Mouse (Mus musculus) midbrain, embryonic 14.5 days (tissue): ENCODE measurements at regions not wholly inside any gene's neighbourhood (a gene's known extent, or its start where the extent isn't known, plus 50 kb on each side); places are given as distances from the start of the nearest gene placed in this dataset.
A peak's percentile ranks its signal among the peaks of the same experiment; 100 is the strongest.

Experiments
- ATAC-seq: fragments of 200-750 bp; cut with Nextera tagmentation; 2 replicates; pipeline ENCODE4 v1.8.0; 2017; ENCODE audit warnings: moderate number of reproducible peaks, moderate library complexity; ENCODE audit not compliant: low FRiP score, low TSS enrichment
- DNase-seq: peaks from one replicate; pipeline ENCODE4 v3.0.0-alpha.2; 2015
- H3K27ac ChIP-seq: fragments of 300-500 bp; sonication (generic); replicated peaks from 2 replicates; pipeline ENCODE4 v1.5.1; 2014; ENCODE audit warnings: mild to moderate bottlenecking, low read depth, low read length, moderate library complexity
- H3K27me3 ChIP-seq: fragments of 300-500 bp; sonication (generic); 2 replicates; pipeline ENCODE4 v1.6.1; 2014; ENCODE audit warnings: low read length, control low read depth, mixed read lengths; ENCODE audit not compliant: control insufficient read depth, insufficient read depth
- H3K36me3 ChIP-seq: fragments of 300-500 bp; sonication (generic); 2 replicates; pipeline ENCODE4 v1.6.1; 2014; ENCODE audit warnings: low read length, control low read depth; ENCODE audit not compliant: control insufficient read depth, insufficient read depth
- H3K4me1 ChIP-seq: fragments of 300-500 bp; sonication (generic); 2 replicates; pipeline ENCODE4 v1.6.1; 2014; ENCODE audit warnings: mild to moderate bottlenecking, antibody characterized with exemption, low read length, control low read depth; ENCODE audit not compliant: control insufficient read depth, insufficient read depth
- H3K4me2 ChIP-seq: fragments of 300-500 bp; sonication (generic); 2 replicates; pipeline ENCODE4 v1.6.1; 2014; ENCODE audit warnings: mild to moderate bottlenecking, low read length, moderate library complexity
- H3K4me3 ChIP-seq: fragments of 300-500 bp; sonication (generic); replicated peaks from 2 replicates; pipeline ENCODE4 v1.5.1; 2014; ENCODE audit warnings: low read depth, low read length
- H3K9ac ChIP-seq: fragments of 300-500 bp; sonication (generic); replicated peaks from 2 replicates; pipeline ENCODE4 v1.6.1; 2014; ENCODE audit warnings: mild to moderate bottlenecking, low read length, moderate library complexity
- H3K9me3 ChIP-seq: fragments of 300-500 bp; sonication (generic); 2 replicates; pipeline ENCODE4 v1.6.1; 2016; ENCODE audit warnings: low read length, control low read depth, mixed read lengths; ENCODE audit not compliant: control insufficient read depth
- WGBS: fragments of 180-500 bp; shearing (Covaris S2); extraction: QIAGEN DNeasy Blood & Tissue Kit; methylation state at CpG from one replicate; pipeline ENCODE4 v1.1.7; 2014; 5-methylcytosine and 5-hydroxymethylcytosine counted together

DNA sequence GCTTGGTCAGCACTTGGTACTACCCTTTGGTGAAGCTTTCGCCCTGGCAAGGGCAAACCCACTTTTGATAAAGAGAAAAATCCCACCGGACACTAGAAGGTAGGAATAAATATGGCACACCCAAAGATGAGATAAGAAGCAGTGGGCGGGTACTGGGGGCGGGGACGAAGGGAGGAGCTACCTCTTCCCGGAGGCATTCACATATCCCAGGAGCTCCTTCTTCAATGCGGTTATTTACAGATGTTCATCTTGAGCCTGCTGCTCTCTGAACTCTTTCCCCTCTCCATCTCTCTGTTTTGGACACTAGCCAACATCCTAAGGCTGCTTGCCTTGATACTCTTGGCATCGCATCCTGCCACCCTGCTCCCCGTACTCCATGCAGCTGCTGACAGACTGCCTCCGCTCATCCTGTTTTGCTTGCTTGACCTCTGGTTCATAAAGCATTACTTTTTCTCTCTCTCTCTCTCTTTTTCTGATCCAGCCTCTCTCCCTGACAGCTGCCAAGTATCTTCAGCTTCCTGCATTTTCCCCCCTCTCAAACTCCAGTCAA lies 104.2 kb upstream of the Mon1b start:
- Histone ChIP-seq H3K9ac (no peak overlapping the region), H3K4me2 (no peak overlapping the region), H3K27me3 (no peaks in the 10 kb centered on the region), H3K27ac (no peak overlapping the region), H3K4me1 (no peaks in the 10 kb centered on the region), H3K9me3 (no peaks in the 10 kb centered on the region), H3K4me3 (no peak overlapping the region), H3K36me3 (no peaks in the 10 kb centered on the region)
- WGBS, result 73% methylated on average over 10 of the region's 10 CpGs
- peak; percentile 48 for DNase-seq
- ATAC-seq, result no peak

DNA sequence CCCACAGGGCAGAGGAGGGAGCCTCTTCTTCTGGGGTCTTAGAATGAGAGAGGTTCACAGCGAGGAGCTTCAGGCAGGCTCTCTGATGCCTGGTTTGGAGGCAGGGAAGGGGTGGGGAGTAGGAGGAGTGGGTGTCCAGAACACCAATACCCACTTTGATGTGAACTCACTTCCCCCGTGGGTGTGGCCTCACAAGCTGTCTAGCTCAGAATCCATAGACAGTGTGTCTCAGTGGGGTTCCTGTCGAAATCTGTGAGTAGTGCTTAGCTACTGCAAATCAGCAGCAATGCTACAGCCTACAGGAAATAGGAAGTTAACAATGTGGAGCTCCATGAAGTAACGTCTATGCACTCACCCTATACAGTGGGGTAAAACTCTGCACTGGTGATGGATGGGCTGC lies 102.5 kb upstream of the Mon1b start:
- Histone ChIP-seq H3K4me1 (no peaks in the 10 kb centered on the region), H3K4me3 (no peak overlapping the region), H3K27me3 (no peaks in the 10 kb centered on the region), H3K9ac (no peak overlapping the region), H3K27ac (no peak overlapping the region), H3K36me3 (no peaks in the 10 kb centered on the region), H3K4me2 (no peak overlapping the region), H3K9me3 (no peaks in the 10 kb centered on the region)
- ATAC-seq (no peak), DNase-seq (no peak)
- WGBS, result 54% methylated on average over 4 of the region's 4 CpGs

DNA sequence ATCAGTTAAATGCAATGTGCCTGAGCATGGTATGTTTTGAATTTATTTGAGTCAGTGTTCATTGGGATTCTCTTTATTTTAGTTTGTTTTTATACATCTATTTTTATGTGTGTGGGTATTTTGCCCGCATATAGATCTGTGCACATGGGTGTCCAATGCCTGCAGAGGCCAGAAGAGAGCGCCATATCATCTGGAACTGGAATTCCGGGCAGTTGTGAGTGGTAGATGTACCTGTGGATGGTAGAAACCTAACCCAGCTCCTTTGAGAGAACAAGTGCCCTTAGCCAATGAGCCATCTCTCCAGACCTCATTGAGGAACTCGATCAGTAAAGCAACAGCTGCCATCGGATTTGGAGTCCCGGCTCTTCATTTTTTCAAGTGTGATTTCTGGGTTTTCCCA lies 94.0 kb upstream of the Mon1b start:
- DNase-seq, result no peak

DNA sequence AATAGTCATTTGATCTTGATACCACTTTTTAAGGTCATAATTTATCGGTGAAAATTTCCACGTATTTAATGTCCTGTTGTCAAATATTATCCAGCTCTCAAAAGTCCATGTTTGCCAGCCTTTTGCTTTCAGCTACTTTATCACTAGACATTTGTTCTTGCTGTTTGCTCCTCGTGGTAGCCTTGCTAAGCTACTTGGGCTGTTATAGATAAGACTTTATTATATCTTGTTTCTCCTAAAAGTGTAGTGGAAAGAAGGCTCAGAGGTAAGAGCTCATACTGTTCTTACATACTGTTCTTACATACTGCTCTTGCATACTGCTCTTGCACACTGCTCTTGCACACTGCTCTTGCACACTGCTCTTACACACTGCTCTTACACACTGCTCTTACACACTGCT lies 93.3 kb upstream of the Mon1b start:
- H3K4me1 ChIP-seq, result no peaks in the 10 kb centered on the region
- H3K36me3 ChIP-seq, result no peaks in the 10 kb centered on the region
- no peaks in the 10 kb centered on the region for H3K9me3 ChIP-seq
- no peak overlapping the region for H3K9ac ChIP-seq
- DNase-seq, result no peak
- no peaks in the 10 kb centered on the region for H3K27me3 ChIP-seq
- no peak overlapping the region for H3K4me3 ChIP-seq
- no peak overlapping the region for H3K4me2 ChIP-seq
- no peak for ATAC-seq
- 85% methylated on average over 3 of the region's 3 CpGs for WGBS
- H3K27ac ChIP-seq, result no peak overlapping the region

More for the DNA sequence above, 94.0 kb upstream of the Mon1b start:
- no peak overlapping the region for H3K4me3 ChIP-seq
- WGBS, result 88% methylated on average over 6 of the region's 6 CpGs
- no peak overlapping the region for H3K27ac ChIP-seq
- no peaks in the 10 kb centered on the region for H3K27me3 ChIP-seq
- no peak overlapping the region for H3K9ac ChIP-seq
- no peak overlapping the region for H3K4me2 ChIP-seq
- H3K36me3 ChIP-seq, result no peaks in the 10 kb centered on the region
- ATAC-seq, result no peak
- H3K4me1 ChIP-seq, result no peaks in the 10 kb centered on the region
- H3K9me3 ChIP-seq, result no peaks in the 10 kb centered on the region

DNA sequence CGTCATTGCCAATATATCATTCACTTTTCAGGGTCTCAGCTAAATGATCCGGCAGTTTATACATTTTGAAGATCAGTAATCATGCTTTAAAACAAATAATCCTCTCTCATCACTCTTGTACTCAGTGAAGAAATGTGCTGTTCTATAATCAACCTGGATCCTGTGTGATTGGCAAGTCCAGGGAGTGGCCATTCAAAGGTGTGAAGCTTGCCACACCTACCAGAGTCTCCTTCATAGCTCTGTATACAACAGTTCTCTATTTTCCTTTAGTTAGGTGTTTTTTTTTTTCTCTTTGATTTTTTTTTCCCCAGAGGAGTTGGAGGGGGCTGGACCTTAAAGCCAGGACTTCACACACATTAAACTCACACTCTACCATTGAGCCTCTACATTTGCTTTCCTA lies 92.7 kb upstream of the Mon1b start:
- 94% methylated on average over 2 of the region's 2 CpGs for WGBS
- no peak overlapping the region for H3K9ac ChIP-seq
- no peaks in the 10 kb centered on the region for H3K4me1 ChIP-seq
- ATAC-seq (no peak), DNase-seq (no peak)
- no peaks in the 10 kb centered on the region for H3K36me3 ChIP-seq
- no peaks in the 10 kb centered on the region for H3K9me3 ChIP-seq
- no peaks in the 10 kb centered on the region for H3K27me3 ChIP-seq
- H3K27ac ChIP-seq, result no peak overlapping the region
- no peak overlapping the region for H3K4me3 ChIP-seq
- no peak overlapping the region for H3K4me2 ChIP-seq

DNA sequence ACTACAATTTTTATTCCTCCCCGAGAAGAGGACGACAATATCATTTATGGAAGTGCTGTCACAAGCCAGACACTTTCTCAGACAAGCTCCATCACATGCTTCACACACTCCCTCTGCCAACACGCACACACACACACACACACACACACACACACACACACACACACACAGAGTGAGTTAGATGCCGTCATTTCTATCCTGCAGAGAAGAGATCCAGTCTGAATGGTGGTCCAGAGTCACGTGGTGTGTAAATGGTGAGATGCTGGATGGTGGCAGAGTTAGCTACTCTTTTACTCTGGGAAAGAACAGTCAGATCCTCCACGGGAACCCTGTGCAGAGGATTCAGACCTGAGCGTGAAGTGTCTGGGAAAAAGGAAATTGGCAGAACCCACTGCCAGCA lies 86.2 kb upstream of the Mon1b start:
- no peak overlapping the region for H3K4me2 ChIP-seq
- H3K9ac ChIP-seq, result no peak overlapping the region
- H3K36me3 ChIP-seq, result no peaks in the 10 kb centered on the region
- peaks cover 1% of the 10 kb centered on the region for H3K4me1 ChIP-seq
- H3K27me3 ChIP-seq, result peaks cover 3% of the 10 kb centered on the region
- no peak for DNase-seq
- no peak overlapping the region for H3K27ac ChIP-seq
- WGBS, result 84% methylated on average over 7 of the region's 7 CpGs
- ATAC-seq, result no peak
- no peak overlapping the region for H3K4me3 ChIP-seq
- H3K9me3 ChIP-seq, result no peaks in the 10 kb centered on the region

DNA sequence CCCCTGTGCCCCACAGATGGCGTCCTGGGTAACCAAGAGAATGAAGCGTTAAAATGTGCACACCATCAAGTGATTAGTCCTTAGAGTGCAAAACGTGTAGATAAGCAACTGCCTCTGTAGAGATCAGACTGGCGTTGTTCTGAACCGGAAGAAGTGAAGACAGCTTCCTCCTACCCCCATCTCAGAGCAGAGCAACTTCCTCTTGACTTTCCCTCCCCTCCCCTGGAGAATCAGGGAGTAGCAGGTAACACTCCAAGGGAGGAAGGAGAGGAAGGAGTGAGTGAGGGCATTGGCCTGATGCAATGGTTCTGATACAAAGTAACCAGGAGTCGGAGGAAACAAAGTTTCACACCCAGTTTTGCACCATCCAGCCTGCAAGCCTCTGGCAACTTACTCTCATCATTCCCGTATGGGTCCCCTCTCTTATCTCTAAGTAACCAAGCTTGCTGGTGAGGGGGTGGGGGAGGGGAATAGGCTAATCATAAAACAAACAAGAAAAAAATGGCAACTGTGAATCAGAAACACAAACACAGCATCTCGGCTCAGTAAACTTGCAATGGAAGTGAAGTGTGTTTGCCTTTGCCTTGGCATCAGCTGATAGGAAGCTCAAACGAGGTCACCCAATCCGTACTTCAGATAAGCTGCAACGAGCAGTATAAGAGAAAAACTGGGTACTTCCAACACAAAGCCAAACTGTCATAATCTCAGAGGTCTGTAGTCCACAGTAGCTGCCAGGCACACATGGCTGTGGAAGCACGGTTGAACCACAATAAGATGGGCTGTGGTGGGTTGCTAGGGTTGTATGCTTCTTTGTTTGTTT lies 83.7 kb upstream of the Mon1b start:
- 74% methylated on average over 12 of the region's 12 CpGs for WGBS
- no peaks in the 10 kb centered on the region for H3K36me3 ChIP-seq
- no peak overlapping the region for H3K9ac ChIP-seq
- no peak overlapping the region for H3K27ac ChIP-seq
- no peak overlapping the region for H3K4me2 ChIP-seq
- no peaks in the 10 kb centered on the region for H3K9me3 ChIP-seq
- no peak overlapping the region for H3K4me3 ChIP-seq
- peaks cover 13% of the 10 kb centered on the region for H3K4me1 ChIP-seq
- ATAC-seq (no peak), DNase-seq (no peak)
- peaks cover 3% of the 10 kb centered on the region for H3K27me3 ChIP-seq

DNA sequence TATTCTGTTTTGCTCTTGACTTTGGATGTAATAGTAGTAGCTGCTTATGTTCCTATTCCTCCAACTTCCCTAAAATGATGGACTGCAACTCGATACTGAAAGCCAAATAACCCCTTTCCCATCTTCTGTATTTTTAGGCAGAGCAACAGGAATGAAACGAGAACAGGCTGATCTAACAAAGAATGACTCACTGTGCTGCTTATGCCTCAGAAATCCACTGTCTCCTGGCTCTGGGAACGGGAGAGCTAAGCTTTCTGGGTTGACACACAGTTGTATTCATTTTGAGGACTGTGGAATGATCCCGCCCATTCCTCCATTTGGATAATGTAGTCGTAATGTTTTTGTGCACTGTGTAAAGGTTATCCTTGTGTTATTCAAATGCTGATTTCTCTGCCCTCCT lies 82.6 kb upstream of the Mon1b start:
- Histone ChIP-seq H3K36me3 (no peaks in the 10 kb centered on the region), H3K4me2 (no peak overlapping the region), H3K27ac (no peak overlapping the region), H3K4me1 (peaks cover 13% of the 10 kb centered on the region), H3K9ac (no peak overlapping the region), H3K4me3 (no peak overlapping the region), H3K9me3 (no peaks in the 10 kb centered on the region), H3K27me3 (peaks cover 3% of the 10 kb centered on the region)
- WGBS, result 59% methylated on average over 5 of the region's 5 CpGs
- no peak for DNase-seq
- ATAC-seq, result no peak
